Mouse (Mus musculus) adrenal gland, postnatal 4 days (tissue): Measurements from ENCODE around the gene Ptprg. TPM values are rescaled to one million over a fixed set of nuclear protein-coding genes. Genes with fewer than 3 reads are reported as not detected.
"Not testable (repeated sequence)": the region's sequence is repeated elsewhere in the genome, so short reads cannot be mapped to it uniquely, and the experiment has no call there.

Experiments
- DNase-seq, 2 experiments: peaks; one replicate each; pipeline ENCODE4 v3.0.0; 2021 to 2022; ENCODE audit warnings: low spot score in 2 of 2, mixed read lengths in 2 of 2
- total RNA-seq, 2 experiments: library from RNA; stranded (reverse); gene quantifications; 2 replicates each; pipeline ENCODE4 v1.2.3; 2021

Gene Ptprg
- total RNA-seq, 2 experiments from 2014 or later: 94.8 to 106 TPM

DNA sequence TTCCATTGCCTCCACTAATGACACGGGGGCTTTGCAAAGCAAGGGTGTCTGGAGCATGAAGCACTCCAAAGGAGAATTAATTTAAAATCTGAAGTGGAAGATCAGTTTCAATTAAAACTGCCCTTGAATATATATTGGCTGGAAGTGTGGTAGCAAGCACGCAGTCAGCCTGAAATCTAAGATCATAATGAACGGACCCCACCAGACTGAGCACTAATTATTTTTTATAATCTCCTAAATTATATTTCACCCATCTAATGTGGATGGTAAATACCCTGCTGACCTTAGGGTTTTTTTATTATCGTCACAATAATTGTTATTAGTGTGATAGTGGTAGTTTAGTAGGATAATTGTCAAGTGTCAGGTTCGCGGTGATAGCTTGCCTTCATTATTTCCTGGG lies 397.0 kb downstream of the Ptprg start:
- no peak for DNase-seq

DNA sequence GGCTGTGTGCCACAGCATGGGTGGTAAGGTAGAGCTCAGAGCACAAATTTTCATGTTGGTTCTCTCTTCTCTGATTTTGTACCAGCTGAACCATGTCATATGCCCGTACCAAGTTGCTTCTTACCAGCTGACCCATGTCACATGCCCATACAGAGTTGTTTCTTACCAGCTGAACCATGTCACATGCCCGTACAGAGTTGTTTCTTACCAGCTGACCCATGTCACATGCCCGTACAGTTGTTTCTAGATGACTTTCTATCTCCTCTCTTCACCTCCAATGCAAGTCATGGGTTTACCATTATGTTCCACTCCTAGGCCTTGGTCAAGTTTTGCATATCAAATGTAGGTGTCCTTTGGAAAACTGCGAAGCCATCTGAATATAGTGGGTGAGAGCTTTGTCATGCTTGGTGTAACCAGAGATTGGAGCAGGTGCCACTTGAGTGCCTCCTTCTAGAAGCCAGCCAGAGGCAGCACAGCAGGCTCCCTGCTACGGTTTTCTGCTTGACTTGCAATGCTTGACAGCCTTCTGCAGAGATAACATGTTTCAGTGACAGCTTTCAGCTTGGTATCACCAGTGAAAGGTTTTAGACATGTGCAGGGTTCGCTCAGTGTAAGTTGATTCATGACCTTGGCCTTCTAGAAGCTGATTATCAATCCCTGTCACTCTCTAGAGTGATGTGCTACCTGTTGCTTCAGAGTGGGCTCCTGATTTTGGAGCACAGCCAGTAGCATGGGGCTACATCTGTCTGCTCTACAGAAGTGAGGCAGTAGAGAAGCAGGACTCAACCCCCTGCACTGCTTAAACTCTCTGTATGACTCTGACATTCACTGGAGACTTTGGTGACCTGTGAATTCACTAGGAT lies 401.9 kb downstream of the Ptprg start:
- no peak for DNase-seq

DNA sequence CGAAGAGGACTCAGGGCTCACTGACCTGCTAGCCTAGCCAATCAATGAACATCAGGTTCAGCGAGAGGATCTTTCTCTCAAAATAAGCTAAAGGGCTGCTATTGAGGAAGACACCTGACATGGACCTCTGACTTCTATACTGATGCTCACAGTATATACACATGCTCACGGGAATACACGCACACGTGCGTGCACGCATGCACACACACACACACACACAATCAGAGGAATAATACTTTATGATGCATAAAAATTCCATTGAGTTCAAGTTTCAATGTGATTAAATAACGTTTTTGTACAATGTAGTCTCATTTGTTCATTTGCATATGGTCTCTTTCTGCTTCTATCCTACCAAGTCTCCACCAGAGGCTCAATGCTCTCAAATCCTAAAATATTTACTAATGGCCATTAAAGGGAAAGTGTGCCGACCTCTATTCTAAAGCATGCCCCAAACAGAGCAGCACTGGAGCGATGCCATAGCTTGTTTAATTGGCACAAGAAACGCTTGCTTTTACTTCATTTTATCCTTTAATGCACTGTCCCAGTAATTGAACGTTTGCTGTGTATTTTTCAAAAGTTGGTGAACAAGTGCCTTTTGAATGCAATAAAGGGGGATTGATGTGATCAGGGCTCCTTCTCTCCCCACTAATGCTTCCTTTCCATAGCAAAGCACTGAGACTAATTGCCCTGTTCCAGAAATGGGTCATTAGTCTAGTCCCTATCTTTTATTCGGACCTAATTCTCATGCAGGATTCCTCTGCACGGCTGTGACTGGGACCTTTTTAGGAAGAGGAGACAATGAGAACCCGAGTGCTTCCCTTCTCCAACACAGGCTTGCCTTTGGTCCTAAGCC lies 407.2 kb downstream of the Ptprg start:
- no peak for DNase-seq

DNA sequence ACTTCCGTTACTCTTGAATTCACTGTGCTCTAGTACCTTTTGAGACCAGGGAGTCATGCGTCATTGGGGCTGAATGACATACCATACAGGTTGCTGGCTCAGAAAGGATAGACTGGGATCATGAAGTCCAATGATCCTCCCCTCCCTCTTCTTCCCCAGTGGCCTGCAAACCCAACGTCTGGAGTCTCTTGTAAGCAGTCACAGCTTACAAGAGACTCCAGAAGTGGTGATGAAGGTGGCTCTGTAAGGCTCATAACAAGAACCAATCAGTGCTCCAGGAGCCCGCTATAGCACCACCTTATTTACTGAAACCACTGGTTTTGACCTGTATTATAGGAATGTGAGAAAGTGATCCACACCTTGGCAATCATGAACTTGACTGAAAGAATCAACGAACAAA lies 408.8 kb downstream of the Ptprg start:
- no peak for DNase-seq

DNA sequence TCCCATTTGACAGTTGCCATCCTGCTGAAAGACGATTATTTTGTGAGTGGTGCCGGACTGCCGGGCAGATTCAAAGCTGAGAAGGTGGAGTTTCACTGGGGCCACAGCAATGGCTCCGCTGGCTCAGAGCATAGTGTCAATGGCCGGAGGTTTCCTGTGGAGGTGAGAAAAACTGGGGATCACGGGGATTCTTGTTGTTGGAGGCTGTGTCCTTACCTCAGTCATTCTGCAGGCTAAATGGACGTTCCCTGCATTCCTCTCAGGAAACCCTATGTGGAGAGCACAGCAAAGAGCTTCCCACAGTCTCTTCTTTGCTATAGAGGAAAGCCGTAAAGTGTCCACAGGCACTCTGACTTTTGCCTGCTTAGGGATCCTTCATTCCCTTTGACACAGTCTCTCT lies 409.2 kb downstream of the Ptprg start:
- DNase-seq: no peak

DNA sequence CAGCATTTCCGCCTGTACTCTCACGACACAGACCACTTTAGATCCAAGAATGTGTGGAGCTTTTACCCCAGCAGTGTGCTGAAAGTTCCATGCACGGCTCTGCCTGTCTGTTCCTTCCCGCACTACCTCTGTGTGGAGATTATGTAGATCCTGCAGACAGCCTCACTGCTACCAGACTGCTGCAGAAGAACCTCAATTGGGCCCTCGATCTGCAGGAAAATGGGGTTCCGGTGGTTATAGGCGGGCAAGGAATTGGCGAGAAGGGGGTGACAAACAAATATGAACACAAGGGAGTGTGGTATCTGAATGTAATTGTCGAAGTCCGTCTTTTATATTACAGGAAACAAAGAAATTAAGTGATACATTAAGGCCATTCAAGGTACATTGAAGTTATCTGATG lies 410.5 kb downstream of the Ptprg start:
- no peak for DNase-seq

DNA sequence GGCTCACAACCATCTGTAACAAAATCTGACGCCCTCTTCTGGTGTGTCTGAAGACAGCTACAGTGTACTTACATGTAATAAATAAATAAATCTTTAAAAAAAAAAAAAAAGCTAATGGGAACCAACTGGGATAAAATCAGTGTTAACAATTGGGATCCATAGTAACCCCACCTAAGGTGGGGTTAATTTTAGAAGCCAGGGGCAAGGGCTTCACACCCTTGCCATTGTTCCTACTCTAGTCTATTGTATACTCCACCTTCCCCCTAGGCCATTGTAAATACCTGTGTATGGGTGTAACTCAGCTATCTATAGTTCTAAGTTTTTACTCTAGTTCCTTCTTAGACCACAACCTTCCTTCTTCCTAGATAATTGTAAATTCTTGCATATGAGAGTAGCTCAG lies 411.0 kb downstream of the Ptprg start:
- not testable (repeated sequence) for DNase-seq

DNA sequence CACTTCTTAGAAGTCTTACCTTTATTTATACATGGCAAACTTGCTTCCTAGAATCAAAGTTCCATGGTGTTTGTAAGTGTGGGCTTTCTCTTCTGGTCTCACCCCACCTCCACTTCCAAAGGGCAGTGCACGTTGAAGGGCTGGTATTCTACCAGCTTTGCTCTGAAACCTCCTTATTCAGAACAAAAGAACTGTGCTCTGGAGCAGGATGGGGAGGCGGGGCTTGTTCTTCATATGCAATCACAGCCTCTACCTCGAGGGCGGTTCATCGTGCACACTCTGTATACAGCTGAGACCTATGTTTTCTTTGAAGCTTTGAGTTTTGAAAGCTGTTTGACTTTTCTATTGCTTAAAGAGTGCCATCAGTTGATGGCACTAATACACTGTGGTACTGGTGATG lies 412.5 kb downstream of the Ptprg start:
- no peak for DNase-seq

DNA sequence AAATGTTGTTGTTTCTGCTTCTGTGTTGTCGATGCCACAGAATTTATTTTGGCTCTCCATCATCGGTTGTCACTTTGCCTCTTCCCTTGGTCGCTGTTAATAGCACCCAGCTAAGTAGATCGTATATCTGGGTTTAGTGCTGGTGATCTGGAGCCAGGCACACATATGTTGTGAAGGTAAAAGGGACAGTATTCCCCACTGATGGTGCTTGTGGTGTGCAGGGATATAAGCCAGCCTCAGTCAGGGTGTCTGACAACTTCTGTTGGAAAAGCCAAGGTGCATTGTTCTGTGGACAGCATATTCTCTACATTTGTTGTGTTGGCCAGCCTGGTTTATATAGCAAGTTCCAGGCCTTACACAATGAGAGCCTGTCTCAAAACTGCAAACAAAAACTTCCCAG lies 428.4 kb downstream of the Ptprg start:
- DNase-seq: no peak

DNA sequence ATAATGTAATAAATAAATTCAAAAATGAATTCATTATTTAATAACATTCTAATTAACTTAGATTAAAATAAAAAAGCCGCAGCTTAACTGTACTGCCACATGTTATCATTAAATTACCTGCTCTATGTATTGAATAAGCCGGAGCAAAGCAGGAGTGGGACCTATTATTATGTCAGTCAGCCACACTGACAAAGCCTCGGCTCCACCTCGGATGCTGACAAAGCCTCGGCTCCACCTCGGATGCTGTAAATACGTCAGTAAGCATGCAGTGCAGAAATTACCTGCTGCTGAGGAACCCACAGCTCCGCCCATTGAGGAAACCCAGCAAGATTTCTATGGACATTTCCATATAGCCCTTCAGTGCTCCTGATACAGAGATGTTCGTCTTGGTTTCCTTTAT lies 429.7 kb downstream of the Ptprg start:
- DNase-seq: no peak

DNA sequence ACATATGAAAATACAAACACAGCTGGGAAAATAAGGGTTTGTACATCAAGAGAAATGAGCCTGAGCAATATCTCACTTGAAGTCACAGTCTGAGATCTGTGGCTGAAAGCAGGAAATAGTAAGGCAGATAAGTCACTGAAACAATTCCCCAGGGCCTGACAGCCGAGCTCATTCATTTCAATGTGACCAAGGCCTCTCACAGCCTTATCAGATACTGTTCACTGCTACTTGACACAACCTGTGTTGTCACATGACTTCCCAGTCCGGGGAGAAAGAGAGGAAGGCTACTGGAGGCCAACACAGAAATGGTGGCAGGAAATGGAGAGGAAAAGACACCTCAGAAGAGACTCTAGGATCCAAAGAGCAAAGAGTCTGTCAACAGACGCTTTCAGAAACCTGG lies 430.8 kb downstream of the Ptprg start:
- DNase-seq: no peak

DNA sequence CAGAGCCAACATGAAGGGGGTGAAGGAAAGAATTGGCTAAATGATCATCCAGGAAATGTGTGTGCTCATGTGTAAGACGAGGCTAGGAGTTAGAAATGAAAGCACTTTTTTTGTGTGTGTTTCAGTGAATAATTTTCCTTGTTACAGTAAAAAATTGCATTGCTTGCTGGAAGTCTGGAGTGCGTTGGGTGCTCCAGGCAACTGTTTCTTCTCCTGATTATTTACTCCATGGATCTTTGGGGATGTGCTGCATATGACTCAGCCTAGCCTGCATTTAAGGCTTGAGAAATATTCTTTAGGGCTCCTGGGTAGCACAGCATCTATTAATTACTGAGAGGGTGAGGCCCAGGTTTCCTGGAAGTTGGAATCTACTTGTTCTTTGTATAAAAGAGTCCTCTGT lies 435.6 kb downstream of the Ptprg start:
- no peak for DNase-seq

DNA sequence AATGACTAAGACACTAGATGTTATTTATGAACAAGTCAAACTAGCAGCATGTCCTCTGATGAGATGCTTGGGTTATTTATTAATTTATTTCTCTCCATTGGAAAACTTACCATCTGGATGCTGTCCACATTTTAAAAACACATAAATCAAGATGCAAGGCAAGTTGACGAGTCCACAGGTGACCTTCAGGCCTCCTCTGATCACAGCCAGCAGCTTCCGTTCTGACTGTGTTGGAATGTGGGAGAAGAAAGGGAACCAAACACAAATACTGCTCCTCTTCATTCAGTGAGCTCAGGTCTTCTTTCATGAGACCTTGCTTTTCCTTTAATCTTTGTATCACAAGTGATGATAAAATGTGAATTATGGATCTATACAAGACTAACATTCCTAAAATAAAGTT lies 437.8 kb downstream of the Ptprg start:
- no peak for DNase-seq

DNA sequence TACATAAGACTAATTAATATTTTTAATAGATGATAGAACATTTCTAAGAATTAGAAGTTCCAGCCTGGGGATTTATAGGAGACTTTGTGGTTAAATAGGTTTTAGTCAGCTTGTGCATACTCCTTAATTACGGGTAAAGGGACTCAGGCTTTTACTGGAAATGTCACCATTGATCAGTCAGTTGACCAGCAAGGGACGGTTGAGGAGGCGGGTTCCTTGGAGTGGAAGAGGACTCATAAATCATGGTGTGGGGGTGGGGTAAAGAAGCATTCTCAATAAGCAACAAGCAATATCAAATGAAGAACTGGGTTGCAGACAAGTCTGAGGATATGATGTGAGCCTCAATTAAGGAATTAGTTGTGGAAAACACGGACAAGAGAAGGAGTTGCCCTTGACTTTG lies 438.8 kb downstream of the Ptprg start:
- no peak for DNase-seq

DNA sequence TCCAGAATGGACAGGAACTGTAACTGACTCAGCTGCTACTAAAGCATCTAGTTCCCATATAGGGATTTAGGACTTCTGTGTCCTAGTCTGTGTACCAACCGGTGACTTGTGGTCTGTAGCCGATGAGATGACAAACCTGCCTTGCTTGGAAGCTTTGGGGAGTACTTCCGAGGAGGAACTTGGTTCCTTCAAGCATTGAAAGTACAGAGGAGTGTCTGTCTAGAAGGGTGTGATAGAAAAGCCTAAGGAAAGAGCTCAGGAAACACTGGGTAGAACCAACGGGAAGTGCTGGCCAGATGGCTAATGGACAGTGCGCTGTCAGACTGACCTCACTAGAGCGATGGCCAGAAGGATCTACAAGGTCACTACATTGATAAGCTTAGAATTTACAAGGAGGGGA lies 439.2 kb downstream of the Ptprg start:
- DNase-seq: no peak

DNA sequence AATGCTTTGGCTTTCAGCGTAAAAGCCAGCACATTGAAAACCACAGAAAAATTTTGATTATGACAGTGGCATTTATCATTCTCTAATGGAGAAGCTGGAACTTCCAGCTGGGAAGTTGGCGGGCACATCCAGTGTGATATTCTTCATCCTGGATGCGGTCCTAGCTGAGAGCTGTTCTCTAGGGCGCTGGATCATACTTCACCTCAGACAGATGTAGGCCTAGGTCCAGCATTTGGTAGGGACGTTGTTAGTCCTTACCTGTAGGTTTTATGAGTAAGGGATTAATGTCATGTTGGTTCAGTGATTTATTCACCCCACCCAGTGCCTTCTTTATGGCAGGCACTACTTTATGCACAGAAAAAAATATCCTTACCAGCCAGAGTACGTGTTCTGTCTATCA lies 444.2 kb downstream of the Ptprg start:
- no peak for DNase-seq

DNA sequence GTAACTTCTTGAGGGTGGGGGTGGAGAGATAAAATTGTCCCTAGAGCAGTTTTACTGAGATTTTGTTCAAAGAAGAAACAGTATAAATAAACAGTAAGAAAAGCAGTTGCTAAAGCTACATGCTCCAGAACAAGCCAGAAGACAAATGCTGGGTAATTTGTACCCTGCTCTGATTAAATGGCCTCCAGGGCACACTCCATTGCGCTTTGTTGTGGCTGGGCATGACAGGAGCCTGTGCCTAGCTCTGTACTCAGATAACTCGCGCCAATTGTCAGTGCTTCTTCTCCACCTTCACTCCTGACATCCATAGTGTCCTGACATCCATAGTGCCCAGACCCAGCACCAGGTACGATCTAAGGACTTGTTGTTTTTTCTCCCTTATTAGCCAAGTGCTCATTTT lies 445.1 kb downstream of the Ptprg start:
- DNase-seq: no peak

DNA sequence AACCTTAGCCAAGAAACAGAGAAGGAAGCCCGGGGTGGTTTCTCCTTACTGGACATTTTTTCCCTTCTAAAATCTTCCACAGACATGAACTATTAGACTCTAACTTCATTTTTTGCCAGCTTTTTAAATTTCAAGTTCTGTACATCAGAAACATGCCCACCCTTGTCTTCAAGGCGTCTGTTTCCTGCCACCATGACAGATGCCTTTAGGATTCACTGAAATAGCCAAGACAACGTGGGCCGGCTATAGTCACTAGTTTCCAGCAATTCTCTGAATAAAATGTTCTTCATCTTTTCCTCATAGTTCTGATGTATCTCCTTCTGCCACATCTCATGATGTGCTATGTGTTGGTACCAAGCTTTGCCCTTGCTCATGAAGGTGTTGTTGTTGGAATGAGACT lies 450.7 kb downstream of the Ptprg start:
- DNase-seq: no peak

DNA sequence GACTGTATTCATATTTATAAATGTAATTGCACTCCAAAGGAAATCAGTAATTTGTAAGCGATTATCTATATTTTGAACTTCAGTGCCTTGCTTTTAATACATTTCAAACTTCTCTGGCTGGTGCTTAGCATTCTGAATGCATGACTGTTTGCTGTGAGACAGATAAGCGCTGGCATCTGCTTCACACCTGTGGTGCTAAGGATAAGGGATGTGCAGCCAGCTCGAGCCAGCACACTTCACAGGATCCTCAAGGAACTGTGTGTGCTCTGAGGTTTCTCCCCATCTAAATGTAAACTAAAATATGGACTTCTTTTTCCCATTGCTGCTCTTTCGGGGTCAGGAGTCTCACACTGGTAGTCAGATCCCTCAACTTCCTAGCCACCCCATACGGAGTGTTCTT lies 458.4 kb downstream of the Ptprg start:
- DNase-seq: no peak

DNA sequence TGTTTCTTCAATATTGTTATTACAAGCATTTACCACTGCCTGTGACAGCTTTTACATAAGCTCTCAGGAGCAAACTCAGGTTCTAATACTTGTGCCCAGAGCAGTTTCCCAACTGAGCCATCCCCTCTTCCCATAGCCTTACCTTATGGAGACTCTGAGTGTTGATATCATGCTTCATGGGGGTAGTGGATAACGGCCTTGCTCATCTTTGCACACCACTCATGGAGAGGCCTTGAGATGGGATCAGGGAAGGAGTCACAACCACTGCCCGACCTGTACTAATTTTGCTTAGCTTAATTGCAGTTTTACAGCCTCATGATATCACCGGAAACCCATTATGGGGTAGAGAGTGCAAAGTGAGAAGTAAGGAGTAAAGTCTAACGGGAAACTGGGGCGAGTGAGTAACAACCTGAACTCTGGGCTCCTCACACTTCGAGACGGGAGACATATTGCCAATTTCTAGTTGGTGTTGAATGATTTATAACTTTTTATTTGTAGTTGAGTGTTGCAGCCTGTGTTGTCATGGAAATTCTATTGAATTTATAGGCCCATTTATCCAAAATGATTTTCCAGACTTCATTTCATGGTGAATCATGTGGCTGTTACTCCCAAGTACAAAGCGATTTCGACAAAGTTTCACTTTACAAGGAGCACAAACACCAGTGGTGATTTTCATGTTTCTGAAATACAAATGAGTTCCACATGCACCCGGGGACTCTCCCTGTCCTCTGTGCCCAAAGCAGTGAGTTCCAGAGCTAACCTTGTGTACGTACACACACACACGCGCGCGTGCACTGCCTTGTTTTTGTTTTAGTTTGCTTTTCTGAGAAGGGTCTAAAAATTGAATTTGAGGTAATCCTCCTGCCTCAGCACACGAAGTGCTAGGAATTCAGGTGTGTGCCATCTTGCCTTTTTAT lies 472.7 kb downstream of the Ptprg start:
- DNase-seq: no peak

DNA sequence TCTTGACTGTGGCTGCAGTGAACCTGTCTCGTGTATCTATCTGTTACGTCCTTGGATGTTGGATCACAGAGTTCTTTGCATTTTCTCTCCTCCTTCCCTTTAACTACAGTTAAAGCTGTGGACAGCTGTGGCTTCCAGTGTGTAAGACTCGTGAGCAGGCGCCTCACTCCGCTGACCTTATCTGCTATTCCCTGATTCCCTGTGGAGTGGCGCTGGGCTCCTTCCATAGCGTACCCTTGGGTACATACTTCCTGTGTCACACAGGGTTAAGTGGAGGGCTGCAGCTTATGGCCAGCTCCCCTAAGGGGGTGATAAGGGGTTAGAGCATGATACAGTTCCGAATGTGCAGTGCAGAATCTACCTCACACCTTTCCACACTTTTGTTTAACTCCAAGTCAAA lies 473.9 kb downstream of the Ptprg start:
- DNase-seq: no peak
